Mouse (Mus musculus): ENCODE results near the gene Tnip2.
A peak's percentile ranks its signal among the peaks of the same experiment; 100 is the strongest.

Tnip2 gene

DNA sequence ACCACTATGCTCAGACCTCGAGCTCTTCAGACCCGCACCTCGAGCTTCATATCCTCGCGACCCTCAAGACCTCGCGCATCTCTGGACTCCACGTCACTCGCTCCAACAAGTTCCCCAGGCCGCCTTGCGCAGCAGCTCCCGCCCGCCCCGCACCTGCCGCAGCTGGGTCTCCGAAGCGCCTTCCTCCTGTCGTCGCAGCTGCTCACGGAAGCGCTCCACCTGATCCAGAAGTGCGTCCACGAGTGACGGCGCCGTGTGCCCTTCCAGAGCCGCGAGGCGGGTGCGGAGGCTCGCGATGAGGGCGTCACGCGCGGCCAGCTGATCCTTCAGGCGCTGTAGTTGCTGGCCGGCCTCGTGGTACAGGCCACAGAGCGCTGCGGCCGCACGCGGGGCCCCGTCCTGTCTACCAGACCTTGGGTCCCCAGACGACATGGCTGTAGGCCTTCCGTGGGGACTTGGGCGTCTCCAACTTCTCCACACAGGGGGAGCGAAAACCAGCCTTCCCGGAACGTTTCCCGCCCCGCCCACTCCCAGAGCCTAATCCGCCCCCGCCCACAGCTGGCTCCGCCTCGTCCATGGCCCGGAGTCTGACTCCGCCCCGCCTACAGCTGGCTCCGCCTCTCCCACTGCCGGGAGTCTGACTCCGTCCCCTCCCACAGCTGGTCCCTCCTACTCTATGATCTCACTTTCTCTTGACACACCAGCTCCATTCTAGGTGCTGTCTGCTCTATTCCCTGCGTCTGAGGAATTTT is at the start of gene Tnip2:
TSS of gene Tnip2 (minus strand) at position 526 of the 752 bp plus-strand sequence.
- peak; percentile 96 for DNase-seq (ENCODE audit: low read depth, low spot score)

- DNase-seq (ENCODE audit: low read depth, low spot score), result peak; percentile 50
These were observed 38.0 kb upstream of the Tnip2 start for GRCm38 (mm10) chr5:34551821-34552220.

- no peak for DNase-seq (ENCODE audit: low read depth, low spot score)
These were observed 36.5 kb upstream of the Tnip2 start for GRCm38 (mm10) chr5:34550251-34550650.

- peak; percentile 41 for DNase-seq (ENCODE audit: low read depth, low spot score)
These were observed 35.9 kb upstream of the Tnip2 start for GRCm38 (mm10) chr5:34549483-34550221.

DNA sequence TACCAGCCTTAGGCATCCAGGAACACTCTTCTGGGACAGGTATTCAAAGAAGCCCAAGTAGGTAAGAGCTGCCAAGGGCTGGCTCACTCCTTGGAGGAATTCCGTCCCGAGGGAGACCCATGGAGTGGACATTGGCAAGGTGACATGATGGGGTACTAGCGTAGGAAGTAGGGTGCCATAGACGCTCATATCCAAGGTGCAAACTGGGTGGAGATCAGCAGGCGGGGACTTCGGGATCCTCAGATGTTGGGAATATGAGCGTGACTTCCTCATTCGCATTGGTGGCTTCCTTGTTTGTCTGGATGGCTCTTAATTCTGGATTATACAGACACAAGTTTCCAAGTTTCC is 35.3 kb upstream of the Tnip2 start:
- DNase-seq (ENCODE audit: low read depth, low spot score), result no peak

- peak; percentile 73 for DNase-seq (ENCODE audit: low read depth, low spot score)
These were observed 33.6 kb upstream of the Tnip2 start for GRCm38 (mm10) chr5:34547410-34547809.

GRCm38 (mm10) chr5:34543114-34543513 is 29.3 kb upstream of the Tnip2 start:
- DNase-seq (ENCODE audit: low read depth, low spot score), result no peak

DNA sequence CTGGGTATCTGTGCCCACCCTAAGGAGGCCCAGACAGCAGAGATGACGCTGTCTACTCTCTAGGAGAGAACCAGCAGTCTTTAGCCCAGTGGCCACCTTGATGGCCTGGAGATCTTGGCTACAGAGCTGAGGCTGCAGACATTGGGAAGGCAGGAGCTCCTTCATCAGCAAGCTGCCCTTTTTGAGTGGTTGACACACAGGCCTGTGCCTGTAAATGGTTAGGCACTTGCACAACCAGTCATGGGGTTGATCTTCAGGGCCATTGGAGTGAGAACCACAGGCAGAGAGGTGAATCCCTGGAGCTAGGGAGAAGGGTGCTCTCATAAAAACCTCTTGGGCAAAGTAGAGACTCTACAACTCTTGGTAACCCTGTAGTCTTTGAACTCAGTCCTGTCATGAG is 28.4 kb upstream of the Tnip2 start:
- no peak for DNase-seq (ENCODE audit: low read depth, low spot score)

GRCm38 (mm10) chr5:34539121-34539520 is 25.3 kb upstream of the Tnip2 start:
- DNase-seq (ENCODE audit: low read depth, low spot score), result no peak

GRCm38 (mm10) chr5:34538527-34538926 is 24.7 kb upstream of the Tnip2 start:
- no peak for DNase-seq (ENCODE audit: low read depth, low spot score)

DNA sequence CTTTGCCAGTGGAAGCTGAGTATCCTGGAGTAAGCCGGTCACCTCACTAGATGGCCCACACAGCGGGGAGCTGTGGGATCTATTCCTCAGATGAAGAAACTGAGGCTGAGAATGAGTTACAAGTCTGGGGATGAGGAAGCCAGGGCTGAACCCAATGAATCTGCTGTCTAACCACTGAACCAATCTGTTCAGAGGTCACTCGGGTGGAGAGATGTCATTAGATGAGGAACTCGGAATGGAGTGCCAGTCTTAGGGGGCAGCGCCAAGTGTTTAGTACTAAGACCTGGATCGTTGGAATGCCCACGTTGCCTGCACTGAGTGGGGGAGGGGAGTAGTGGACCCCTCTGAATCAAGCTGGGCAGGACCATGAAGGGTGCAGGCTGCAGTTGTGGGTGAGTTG is 24.3 kb upstream of the Tnip2 start:
- DNase-seq (ENCODE audit: low read depth, low spot score), result no peak

DNA sequence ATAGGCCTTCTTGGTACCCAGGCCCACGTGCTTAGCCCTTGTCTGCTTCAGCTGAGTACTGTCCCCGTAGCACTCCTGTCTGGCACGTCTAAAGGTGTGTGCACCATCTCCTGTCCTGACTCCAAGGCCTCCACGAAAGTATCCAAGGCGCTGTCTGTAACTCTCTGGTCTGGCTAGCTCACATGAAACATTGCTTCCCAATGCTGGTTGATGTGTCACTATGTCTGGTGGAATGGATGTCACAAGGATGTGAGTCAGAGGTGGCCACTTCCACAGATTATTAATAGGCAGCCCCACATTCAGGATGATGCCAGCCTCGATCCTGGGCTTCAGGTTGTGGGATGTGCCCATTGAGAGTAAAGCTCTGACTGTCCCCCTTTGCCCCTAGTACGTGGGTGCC is 22.0 kb upstream of the Tnip2 start:
- peak; percentile 73 for DNase-seq (ENCODE audit: low read depth, low spot score)

DNA sequence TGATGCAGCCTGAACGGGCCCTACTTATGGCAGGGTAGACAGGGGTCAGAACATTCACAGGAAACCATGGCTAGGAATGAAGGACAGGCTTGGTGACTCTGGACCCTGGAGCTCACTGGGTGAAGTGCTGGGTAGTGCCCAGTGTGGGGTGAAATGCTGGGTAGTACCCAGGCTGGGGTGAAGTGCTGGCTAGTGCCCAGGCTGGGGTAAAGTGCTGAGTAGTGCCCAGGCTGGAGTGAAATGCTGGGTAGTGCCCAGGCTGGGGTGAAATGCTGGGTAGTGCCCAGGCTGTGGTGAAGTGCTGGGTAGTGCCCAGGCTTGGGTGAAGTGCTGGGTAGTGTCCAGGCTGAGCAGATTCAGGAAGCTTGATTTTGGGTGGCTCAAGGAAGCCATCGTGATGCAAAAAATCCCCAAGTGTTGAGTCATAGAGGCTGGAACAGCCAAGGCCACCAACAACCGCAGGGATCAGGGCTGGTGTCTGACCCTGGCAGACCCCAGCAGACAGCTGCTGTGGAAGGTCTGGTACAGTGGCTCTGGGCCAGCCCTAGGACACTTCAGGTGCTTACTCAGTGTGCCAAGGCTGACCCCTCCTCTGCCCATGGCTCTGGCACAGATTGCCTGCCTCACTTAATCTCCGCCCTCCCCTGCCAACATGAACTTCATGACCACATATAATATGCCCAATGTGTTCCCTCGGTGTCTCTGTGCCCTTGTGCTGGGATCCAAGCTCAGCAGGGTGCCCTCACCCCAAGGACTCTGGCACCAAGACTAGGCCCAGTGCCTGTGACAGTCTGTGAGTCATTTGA is 21.2 kb upstream of the Tnip2 start:
- peak; percentile 89 for DNase-seq (ENCODE audit: low read depth, low spot score)

GRCm38 (mm10) chr5:34533820-34534219 is 20.0 kb upstream of the Tnip2 start:
- peak; percentile 93 for DNase-seq (ENCODE audit: low read depth, low spot score)

DNA sequence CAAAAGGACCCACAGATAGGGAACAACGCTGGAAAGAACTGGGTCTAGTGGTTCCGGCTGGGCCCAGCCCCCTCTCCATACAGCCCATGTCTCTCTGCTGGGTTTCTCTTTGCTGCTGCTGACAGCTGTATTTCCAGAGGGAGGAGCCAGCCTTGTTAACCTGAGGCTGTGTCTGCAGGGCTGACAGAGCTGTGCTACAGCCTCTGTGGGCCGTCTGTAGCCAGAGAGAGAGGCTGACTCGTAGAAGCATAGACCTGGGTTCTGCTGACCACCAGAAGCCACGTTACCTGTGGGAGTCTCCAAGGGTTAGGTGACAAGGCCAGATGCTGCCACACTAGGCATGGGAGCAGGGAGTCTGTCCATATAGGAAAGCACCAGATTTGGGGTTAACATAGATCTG is 19.3 kb upstream of the Tnip2 start:
- DNase-seq (ENCODE audit: low read depth, low spot score), result peak; percentile 55

DNA sequence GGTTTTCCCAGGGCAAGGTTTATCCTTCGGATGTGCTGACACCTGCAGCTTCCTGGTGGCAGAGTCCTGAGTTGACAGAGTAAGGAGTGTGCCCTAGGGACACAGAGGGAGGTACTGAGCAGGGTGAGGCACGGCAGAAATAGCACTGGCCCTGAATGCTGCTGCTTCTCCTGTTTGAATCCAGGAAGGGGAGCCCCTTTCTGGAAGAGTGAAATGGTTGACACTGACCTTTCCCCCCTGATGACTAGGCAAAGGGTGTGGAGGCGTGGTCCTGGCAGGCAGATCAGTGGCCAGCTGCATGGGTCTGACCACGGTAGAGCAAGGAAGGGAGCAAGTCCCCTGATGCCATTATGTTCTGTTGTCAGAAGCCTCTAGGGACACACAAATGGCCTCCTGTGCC is 16.9 kb upstream of the Tnip2 start:
- peak; percentile 43 for DNase-seq (ENCODE audit: low read depth, low spot score)

DNA sequence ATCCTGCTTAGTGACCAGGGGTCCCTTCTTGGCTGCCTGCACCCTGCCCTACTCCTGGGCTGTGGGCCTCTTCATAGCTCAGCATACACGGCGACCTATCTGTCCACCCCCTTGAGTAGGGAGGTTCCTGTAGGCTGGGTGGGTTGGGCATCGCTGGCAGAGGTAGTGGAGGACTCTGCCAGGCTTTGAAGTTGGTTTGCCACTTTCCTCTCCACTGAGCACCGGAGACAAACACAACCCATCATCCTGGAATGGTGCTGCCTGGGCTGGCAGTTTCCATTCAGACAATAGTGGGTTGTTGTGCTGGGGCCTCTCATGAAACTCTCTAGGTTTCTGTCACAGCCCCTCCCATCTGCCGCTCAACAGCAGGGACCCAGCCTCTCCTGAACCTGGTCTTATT is 16.3 kb upstream of the Tnip2 start:
- no peak for DNase-seq (ENCODE audit: low read depth, low spot score)

DNA sequence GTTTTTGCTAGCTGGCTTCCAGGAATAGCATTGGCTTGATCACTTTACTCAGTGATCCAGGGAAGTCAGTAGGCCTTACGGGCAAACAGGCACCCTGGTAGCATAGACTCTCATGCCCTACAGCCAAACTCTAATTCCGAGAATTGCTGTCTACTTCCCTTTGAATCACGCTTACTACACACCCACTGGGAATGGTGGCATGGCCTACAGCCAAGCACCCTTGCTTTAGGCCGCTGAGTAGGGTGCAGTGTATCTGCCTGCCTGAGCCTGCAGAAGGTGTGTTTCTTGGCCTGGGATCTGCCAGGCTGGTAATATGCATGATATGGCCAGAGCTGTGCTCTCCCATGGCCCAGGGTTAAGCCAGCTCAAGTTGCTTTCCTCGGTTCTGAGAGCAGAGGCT is 14.9 kb upstream of the Tnip2 start:
- no peak for DNase-seq (ENCODE audit: low read depth, low spot score)

- no peak for DNase-seq (ENCODE audit: low read depth, low spot score)
These were observed 13.6 kb upstream of the Tnip2 start for GRCm38 (mm10) chr5:34527352-34527751.

GRCm38 (mm10) chr5:34526477-34526775 is 12.6 kb upstream of the Tnip2 start:
- DNase-seq (ENCODE audit: low read depth, low spot score), result no peak

GRCm38 (mm10) chr5:34525663-34526476 is 12.1 kb upstream of the Tnip2 start, which contains the start of gene Sh3bp2:
TSS of gene Sh3bp2 (plus strand) at chr5:34525838.
- DNase-seq (ENCODE audit: low read depth, low spot score), result peak; percentile 93

- no peak for DNase-seq (ENCODE audit: low read depth, low spot score)
These were observed 10.7 kb upstream of the Tnip2 start for GRCm38 (mm10) chr5:34524511-34524910.
